Mouse (Mus musculus) kidney, adult 2 months (tissue): ENCODE results near the gene Pias4.

Experiments used
- CTCF ChIP-seq: fragments of 200-500 bp; conservative IDR thresholded peaks from 2 replicates; pipeline ENCODE4 v1.5.1; 2011; ENCODE audit warnings: low read depth, mild to moderate bottlenecking, control low read depth, low read length, moderate library complexity, mixed read lengths; ENCODE audit not compliant: insufficient read depth, insufficient read length
- POLR2A ChIP-seq: fragments of 200-500 bp; IDR thresholded peaks from one replicate; pipeline ENCODE4 v1.6.1; 2011; ENCODE audit warnings: low read depth, low read length, control low read depth

GRCm38 (mm10) chr10:81140005-81140404, 27.7 kb downstream of the Pias4 start:
- TF ChIP-seq CTCF (no peak), POLR2A (no peak)
